Mouse (Mus musculus) embryonic facial prominence, embryonic 12.5 days (tissue): ENCODE data around the gene Traf2. TPM values are rescaled to one million over a fixed set of nuclear protein-coding genes. Genes with fewer than 3 reads are reported as not detected.

Experiments
- ATAC-seq: fragments of 200-750 bp; cut with Nextera tagmentation; 2 replicates; pipeline ENCODE4 v1.8.0; 2017; ENCODE audit not compliant: insufficient number of reproducible peaks, insufficient read depth, low FRiP score, low TSS enrichment
- H3K27ac ChIP-seq: fragments of 300-500 bp; sonication (generic); 2 replicates; pipeline ENCODE4 v1.5.1; 2016; ENCODE audit warnings: mild to moderate bottlenecking
- H3K27me3 ChIP-seq: fragments of 300-500 bp; sonication (generic); 2 replicates; pipeline ENCODE4 v1.6.1; 2016; ENCODE audit warnings: mild to moderate bottlenecking, moderate library complexity
- H3K36me3 ChIP-seq: fragments of 300-500 bp; sonication (generic); 2 replicates; pipeline ENCODE4 v1.6.1; 2016; ENCODE audit warnings: mild to moderate bottlenecking
- H3K4me1 ChIP-seq: fragments of 300-500 bp; sonication (generic); 2 replicates; pipeline ENCODE4 v1.6.1; 2016
- H3K4me2 ChIP-seq: fragments of 300-500 bp; sonication (generic); replicated peaks from 2 replicates; pipeline ENCODE4 v1.6.1; 2016; ENCODE audit warnings: mild to moderate bottlenecking, moderate library complexity
- H3K4me3 ChIP-seq: fragments of 300-500 bp; sonication (generic); 2 replicates; pipeline ENCODE4 v1.5.1; 2016; ENCODE audit warnings: mild to moderate bottlenecking
- H3K9ac ChIP-seq: fragments of 300-500 bp; sonication (generic); 2 replicates; pipeline ENCODE4 v1.6.1; 2016; ENCODE audit warnings: mild to moderate bottlenecking, moderate library complexity
- H3K9me3 ChIP-seq: fragments of 300-500 bp; sonication (generic); 2 replicates; pipeline ENCODE4 v1.6.1; 2016; ENCODE audit warnings: mild to moderate bottlenecking, moderate library complexity
- WGBS: fragments of 180-500 bp; shearing (Covaris S2); methylation state at CpG from one replicate; pipeline ENCODE4 v1.1.7; 2016; 5-methylcytosine and 5-hydroxymethylcytosine counted together
- polyA plus RNA-seq: library from polyadenylated mRNA; unstranded; fragments of >200 nt; fragmentation: Nextera tagmentation; extraction: Ambion mirVana; gene quantifications from 2 replicates; pipeline ENCODE4 v1.2.1, GENCODE M21; 2016

The Traf2 gene
- polyA plus RNA-seq, 1 experiment from 2014 or later = 37.8 TPM

DNA sequence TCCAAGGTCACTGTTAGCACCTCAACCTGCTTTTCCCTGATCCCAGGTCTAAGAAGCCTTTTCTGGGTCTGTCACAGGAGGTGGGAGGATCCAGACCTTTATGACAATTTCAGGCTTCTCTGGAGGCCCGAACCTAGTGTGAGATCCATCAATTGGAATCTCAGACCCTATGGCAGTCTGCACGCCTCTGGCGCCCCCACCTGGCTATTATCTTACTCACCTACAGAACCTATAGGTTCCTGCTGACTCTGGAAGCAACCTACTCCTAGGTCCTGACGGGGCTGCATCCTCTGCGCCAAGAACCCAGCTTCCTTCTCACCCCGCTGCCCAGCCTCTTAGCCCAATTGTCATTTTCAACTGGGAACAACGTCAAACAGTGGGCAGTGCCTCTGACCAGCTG, 63.8 kb downstream of the Traf2 start:
- no peaks in the 10 kb centered on the region for H3K4me1 ChIP-seq
- 0 out of 2 replicates have a peak, but pooled peaks cover 4% of the 10 kb centered on the region for H3K27me3 ChIP-seq
- H3K4me2 ChIP-seq = no peak overlapping the region
- H3K9me3 ChIP-seq = no peaks in the 10 kb centered on the region
- H3K9ac ChIP-seq = no peak overlapping the region
- H3K36me3 ChIP-seq = no peaks in the 10 kb centered on the region
- H3K27ac ChIP-seq = no peak overlapping the region
- no peak for ATAC-seq
- WGBS = 29% methylated on average over 7 of the region's 7 CpGs
- H3K4me3 ChIP-seq = no peak overlapping the region

DNA sequence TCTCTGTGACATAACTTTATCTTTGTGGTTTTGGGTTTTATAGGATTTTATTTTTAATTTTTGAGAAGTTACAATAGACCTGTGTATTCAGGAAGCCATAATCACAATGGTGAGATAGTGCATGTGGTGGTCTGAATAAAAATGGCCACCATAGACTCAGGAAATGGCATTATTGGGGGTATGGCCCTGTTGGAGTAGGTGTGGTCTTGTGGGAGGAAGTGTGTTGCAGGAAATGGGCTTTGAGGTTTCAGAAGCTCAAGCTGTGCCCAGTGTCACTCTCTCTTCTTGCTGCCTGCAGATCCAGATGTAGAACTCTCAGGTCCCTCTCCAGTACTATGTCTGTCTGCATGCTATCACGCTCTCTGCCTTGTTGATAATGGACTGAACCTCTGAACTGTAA, 66.2 kb downstream of the Traf2 start:
- Histone ChIP-seq H3K9me3 (no peaks in the 10 kb centered on the region), H3K4me3 (no peak overlapping the region), H3K27me3 (no peaks in the 10 kb centered on the region), H3K4me1 (no peaks in the 10 kb centered on the region), H3K36me3 (no peaks in the 10 kb centered on the region), H3K4me2 (no peak overlapping the region), H3K9ac (no peak overlapping the region), H3K27ac (no peak overlapping the region)
- no peak for ATAC-seq
- WGBS = 85% methylated on average over 1 of the region's 1 CpGs

DNA sequence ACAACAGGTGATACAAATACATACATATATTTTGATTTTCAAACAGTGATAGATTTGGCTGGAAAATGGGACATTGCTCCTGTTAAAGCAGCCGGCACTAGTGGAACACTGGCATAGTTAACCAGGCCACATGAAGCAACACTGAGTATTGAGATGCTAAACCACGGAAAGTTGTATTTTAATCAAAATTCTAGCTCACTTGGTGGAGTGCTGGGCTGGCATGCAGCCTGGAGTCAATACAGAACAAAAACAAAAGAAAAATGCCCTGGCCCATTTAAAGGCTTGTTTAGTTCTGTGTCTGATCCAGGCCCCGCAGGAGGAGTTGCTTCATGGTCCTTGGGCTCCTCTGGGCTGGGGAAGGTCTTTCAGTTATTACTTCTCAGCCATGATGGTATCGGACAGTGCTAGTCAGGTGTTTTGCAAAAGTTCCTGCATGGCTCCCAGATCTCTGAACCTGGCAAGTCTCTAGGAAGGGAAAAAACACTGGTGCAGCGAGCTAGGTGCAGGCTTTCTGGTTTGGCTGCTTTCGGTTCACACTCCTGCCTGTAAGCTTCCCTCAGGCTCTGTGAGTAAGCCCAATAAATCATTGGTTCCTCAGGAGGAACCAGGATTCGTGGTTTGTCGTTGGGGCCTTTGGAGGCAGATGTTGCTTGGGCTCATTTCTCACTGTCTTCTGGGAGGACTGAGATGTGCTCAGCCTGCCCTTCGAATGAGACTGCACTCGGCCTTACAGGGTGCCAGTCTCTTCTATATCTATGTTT, 67.0 kb downstream of the Traf2 start:
- H3K36me3 ChIP-seq = no peaks in the 10 kb centered on the region
- no peak overlapping the region for H3K9ac ChIP-seq
- H3K4me3 ChIP-seq = no peak overlapping the region
- WGBS = 76% methylated on average over 10 of the region's 10 CpGs
- no peak overlapping the region for H3K4me2 ChIP-seq
- no peak overlapping the region for H3K27ac ChIP-seq
- no peak for ATAC-seq
- no peaks in the 10 kb centered on the region for H3K27me3 ChIP-seq
- no peaks in the 10 kb centered on the region for H3K9me3 ChIP-seq
- H3K4me1 ChIP-seq = no peaks in the 10 kb centered on the region

DNA sequence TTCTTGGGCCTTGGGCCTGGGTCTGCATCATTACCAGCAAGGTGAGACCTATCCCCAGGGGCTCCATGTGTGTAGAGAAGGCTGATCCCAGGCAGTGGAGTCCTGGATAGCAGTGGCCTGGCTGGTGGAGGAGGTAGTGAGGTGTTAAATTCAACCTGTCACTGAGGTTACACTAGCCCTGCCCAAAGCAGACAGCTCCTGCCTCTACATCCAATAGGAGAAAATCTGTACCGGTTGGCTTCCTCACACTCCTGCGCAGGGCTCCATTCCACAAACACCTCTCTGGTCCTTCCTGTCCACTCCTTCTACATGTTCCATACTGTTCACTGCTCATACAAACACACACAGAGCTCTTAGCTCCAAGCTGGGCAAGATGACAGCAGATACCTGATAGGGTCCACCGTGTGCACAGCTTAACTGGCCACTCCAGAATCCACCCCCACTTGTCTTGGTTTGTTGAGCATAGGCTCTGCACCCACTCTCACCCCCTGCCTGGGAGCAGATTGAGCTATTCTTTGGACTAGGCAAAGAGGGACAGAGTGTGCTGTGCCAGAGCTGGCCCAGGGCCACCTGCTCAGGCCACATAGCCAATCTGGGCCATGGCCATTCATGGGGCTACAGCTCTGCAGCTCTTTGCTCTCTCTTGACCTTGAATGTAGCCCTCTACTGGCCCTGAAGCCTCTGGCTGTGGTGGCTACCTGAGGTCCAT, 68.6 kb downstream of the Traf2 start:
- H3K9ac ChIP-seq = no peak overlapping the region
- no peak overlapping the region for H3K4me2 ChIP-seq
- 86% methylated on average over 3 of the region's 3 CpGs for WGBS
- no peaks in the 10 kb centered on the region for H3K27me3 ChIP-seq
- no peak overlapping the region for H3K4me3 ChIP-seq
- H3K4me1 ChIP-seq = no peaks in the 10 kb centered on the region
- no peaks in the 10 kb centered on the region for H3K36me3 ChIP-seq
- no peak overlapping the region for H3K27ac ChIP-seq
- no peaks in the 10 kb centered on the region for H3K9me3 ChIP-seq
- no peak for ATAC-seq

DNA sequence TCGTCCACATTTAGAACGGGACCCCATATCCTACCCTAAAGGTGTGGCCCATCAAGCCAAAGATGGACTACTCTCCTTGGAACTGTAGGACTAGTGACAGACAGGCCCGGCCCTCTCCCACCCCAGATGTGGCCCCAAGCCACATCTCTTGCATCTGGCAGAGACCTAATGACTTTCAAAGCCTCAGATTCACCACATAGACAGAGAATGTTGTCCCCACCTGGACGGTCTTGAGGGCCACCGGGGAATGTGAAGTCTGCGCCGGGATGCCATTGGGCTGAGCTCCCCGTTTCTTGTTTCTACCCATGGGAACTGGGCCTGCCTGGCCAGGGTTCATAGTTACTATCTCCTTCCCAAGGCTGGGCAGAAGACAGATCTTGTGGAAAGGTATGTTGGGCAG, 69.2 kb downstream of the Traf2 start:
- no peak overlapping the region for H3K9ac ChIP-seq
- 91% methylated on average over 8 of the region's 8 CpGs for WGBS
- no peaks in the 10 kb centered on the region for H3K36me3 ChIP-seq
- no peaks in the 10 kb centered on the region for H3K4me1 ChIP-seq
- no peak overlapping the region for H3K27ac ChIP-seq
- H3K4me3 ChIP-seq = no peak overlapping the region
- no peak overlapping the region for H3K4me2 ChIP-seq
- H3K9me3 ChIP-seq = no peaks in the 10 kb centered on the region
- H3K27me3 ChIP-seq = no peaks in the 10 kb centered on the region
- ATAC-seq = no peak

DNA sequence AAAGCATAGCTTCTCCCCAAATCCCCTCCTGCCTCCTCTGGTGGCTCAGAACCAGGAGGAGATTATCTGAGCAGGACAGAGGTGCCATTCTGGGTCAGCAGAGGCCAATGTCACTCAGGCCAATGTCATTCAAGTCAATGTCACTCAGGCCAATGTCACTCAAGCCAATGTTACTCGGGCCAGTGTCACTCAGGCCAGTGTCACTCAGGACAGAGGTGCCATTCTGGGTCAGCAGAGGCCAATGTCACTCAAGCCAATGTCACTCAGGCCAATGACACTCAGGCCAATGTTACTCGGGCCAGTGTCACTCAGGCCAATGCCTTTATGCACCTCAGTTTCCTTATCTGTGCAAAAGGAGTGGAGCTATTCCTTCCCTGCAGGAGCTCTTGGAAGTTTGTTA, 74.2 kb downstream of the Traf2 start:
- H3K4me3 ChIP-seq = no peak overlapping the region

DNA sequence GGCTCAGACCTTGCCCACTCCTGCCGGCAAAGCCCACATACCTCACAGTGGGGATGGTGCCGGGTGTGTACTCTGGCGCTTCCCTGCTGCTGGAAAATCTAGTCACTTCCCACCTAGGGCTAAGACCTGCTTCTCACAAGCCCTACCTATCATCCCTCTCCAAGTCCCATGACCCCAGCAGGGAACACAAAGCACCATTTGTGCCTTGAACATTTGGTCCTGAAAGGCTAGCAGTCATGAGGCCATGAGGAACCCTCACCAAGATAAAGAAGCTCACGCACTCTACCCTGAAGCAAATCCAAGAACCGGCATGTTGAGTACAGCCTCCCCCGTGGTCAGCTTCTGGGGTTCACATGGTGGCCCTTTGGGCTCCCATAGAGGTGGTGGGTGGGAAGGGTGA, 76.8 kb downstream of the Traf2 start, which contains the start of gene Ptgds:
Ptgds (minus strand) TSS at position 78 of the 400 bp plus-strand sequence.
- Histone ChIP-seq H3K4me2 (no peak within 1 kb of the TSS), H3K27ac (no peak within 1 kb of the TSS), H3K4me3 (no peak within 1 kb of the TSS), H3K4me1 (0 out of 2 replicates have a peak, but pooled peaks cover 6% of the 10 kb centered on the region), H3K9ac (no peak within 1 kb of the TSS), H3K27me3 (no peaks in the 10 kb centered on the region), H3K9me3 (no peaks in the 10 kb centered on the region), H3K36me3 (no peaks in the 10 kb centered on the region)
- WGBS = 49% methylated on average over 6 of the region's 6 CpGs
- no peak for ATAC-seq

More for the DNA sequence above, 74.2 kb downstream of the Traf2 start:
- no peaks in the 10 kb centered on the region for H3K27me3 ChIP-seq
- WGBS = 67% methylated on average over 2 of the region's 2 CpGs
- no peaks in the 10 kb centered on the region for H3K36me3 ChIP-seq
- H3K4me2 ChIP-seq = no peak overlapping the region
- no peak overlapping the region for H3K9ac ChIP-seq
- H3K4me1 ChIP-seq = 0 out of 2 replicates have a peak, but pooled peaks cover 4% of the 10 kb centered on the region
- no peak for ATAC-seq
- no peak overlapping the region for H3K27ac ChIP-seq
- no peaks in the 10 kb centered on the region for H3K9me3 ChIP-seq

DNA sequence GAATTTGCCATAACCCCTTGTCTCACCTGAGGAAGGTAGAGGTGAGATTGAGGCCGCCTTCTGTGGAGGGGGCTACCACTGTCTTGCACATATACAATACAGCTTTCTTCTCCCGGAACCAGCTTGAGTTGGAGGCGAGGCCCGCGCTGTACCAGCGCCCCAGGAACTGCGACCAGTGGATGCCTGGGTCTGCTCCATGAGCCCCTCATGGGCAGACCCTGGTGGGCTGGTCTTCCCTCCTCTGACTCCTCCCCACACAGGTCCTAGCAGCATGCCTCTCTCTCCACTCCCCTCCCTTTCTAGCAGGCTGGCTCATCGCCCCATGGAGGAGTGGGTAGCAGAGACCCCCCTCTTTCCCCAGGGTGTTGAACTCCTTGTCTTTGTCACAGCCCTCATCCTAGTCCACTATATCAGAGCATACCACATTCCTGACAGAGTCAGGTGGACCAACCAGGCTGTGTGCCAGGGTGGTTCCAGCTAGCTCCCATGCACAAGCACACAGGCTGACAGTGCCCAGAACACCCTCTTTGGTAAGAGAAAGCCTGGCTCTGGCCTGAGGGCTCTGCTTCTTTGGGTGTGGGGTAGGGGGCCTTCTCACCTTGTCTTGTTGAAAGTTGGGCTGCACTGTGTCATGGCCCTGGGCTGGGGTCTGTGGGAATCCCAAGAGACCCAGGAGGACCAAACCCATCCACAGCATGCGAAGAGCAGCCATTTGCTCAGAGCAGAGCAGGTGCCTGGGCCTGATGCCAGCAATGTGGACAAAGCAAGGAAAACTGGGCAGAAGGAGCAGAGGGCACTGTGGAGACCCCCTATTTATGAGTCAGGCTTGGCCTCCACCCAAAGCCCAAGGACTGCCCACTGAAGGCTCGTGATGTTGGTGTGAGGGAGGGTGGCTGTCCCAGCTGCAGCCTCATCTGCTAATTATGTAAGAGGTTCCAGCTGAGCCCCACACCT, 77.5 kb downstream of the Traf2 start:
- 73% methylated on average over 10 of the region's 10 CpGs for WGBS
- no peak overlapping the region for H3K9ac ChIP-seq

More for the DNA sequence above, 77.5 kb downstream of the Traf2 start:
- no peak overlapping the region for H3K4me3 ChIP-seq
- H3K27me3 ChIP-seq = no peaks in the 10 kb centered on the region
- 0 out of 2 replicates have a peak, but pooled peaks cover 6% of the 10 kb centered on the region for H3K4me1 ChIP-seq
- H3K4me2 ChIP-seq = no peak overlapping the region
- H3K36me3 ChIP-seq = no peaks in the 10 kb centered on the region
- no peaks in the 10 kb centered on the region for H3K9me3 ChIP-seq
- ATAC-seq = peak; percentile 25; the same call in 1 of the 2 replicates
- no peak overlapping the region for H3K27ac ChIP-seq

Other genes starting within 250 kb of the Traf2 start
- gene Grin1, start 227.8 kb downstream of the Traf2 start, polyA plus RNA-seq = 1.0 and 1.9 TPM in 2 replicates
- 66.5 and 75.8 TPM in 2 replicates for gene Man1b1, start 214.6 kb downstream of the Traf2 start, polyA plus RNA-seq
- gene Dpp7, start 190.6 kb downstream of the Traf2 start, polyA plus RNA-seq = 25.0 and 27.0 TPM in 2 replicates
- gene Uap1l1, start 181.3 kb downstream of the Traf2 start, polyA plus RNA-seq = 7.9 and 8.9 TPM in 2 replicates
- gene Sapcd2, start 174.6 kb downstream of the Traf2 start, polyA plus RNA-seq = 51.4 and 51.6 TPM in 2 replicates
- gene Entpd2, start 151.1 kb downstream of the Traf2 start, polyA plus RNA-seq = 0.41 and 0.42 TPM in 2 replicates
- gene Npdc1, start 147.6 kb downstream of the Traf2 start, polyA plus RNA-seq = 47.7 and 60.0 TPM in 2 replicates
- gene Fut7, start 123.7 kb downstream of the Traf2 start, polyA plus RNA-seq = not detected in 2 replicates
- gene Abca2, start 118.2 kb downstream of the Traf2 start, polyA plus RNA-seq = 4.8 and 5.2 TPM in 2 replicates
- 1.4 and 1.8 TPM in 2 replicates for gene Clic3, start 90.1 kb downstream of the Traf2 start, polyA plus RNA-seq
- 28.6 and 28.9 TPM in 2 replicates for gene Paxx, start 85.8 kb downstream of the Traf2 start, polyA plus RNA-seq
- gene Ptgds, start 76.9 kb downstream of the Traf2 start, polyA plus RNA-seq = 0.70 and 0.96 TPM in 2 replicates
- gene Lcn12, start 53.0 kb downstream of the Traf2 start, polyA plus RNA-seq = not detected in 2 replicates
- gene Fbxw5, start 46.2 kb downstream of the Traf2 start, polyA plus RNA-seq = 81.8 and 82.8 TPM in 2 replicates
- 6.3 and 6.4 TPM in 2 replicates for gene C8g, start 45.2 kb downstream of the Traf2 start, polyA plus RNA-seq
- gene Edf1, start 10.9 kb upstream of the Traf2 start, polyA plus RNA-seq = 310 and 331 TPM in 2 replicates
- gene Mamdc4, start 27.9 kb upstream of the Traf2 start, polyA plus RNA-seq = 4.2 and 10.1 TPM in 2 replicates
- gene Phpt1, start 28.3 kb upstream of the Traf2 start, polyA plus RNA-seq = 156 and 177 TPM in 2 replicates
- 0.20 and 0.24 TPM in 2 replicates for gene Ajm1, start 34.8 kb upstream of the Traf2 start, polyA plus RNA-seq
- 79.0 and 84.9 TPM in 2 replicates for gene Rabl6, start 61.6 kb upstream of the Traf2 start, polyA plus RNA-seq
- gene Ccdc183, start 70.7 kb upstream of the Traf2 start, polyA plus RNA-seq = 0.19 TPM in 2 replicates
- gene Tmem141, start 75.1 kb upstream of the Traf2 start, polyA plus RNA-seq = 21.1 and 24.6 TPM in 2 replicates
- gene Fcna, start 81.1 kb upstream of the Traf2 start, polyA plus RNA-seq = 0.65 and 0.69 TPM in 2 replicates
- gene Lcn8, start 106.2 kb upstream of the Traf2 start, polyA plus RNA-seq = 0.36 and 0.62 TPM in 2 replicates
- gene Lcn5, start 111.0 kb upstream of the Traf2 start, polyA plus RNA-seq = not detected in 2 replicates
- gene Lcn6, start 129.8 kb upstream of the Traf2 start, polyA plus RNA-seq = not detected in 2 replicates
- not detected in 2 replicates for gene Lcn10, start 135.8 kb upstream of the Traf2 start, polyA plus RNA-seq
- gene Obp2a, start 153.1 kb upstream of the Traf2 start, polyA plus RNA-seq = not detected in 2 replicates
- gene Bmyc, start 159.8 kb upstream of the Traf2 start, polyA plus RNA-seq = 100 and 106 TPM in 2 replicates
- not detected in 2 replicates for gene Obp2b, start 190.1 kb upstream of the Traf2 start, polyA plus RNA-seq
- gene Lcn3, start 218.6 kb upstream of the Traf2 start, polyA plus RNA-seq = not detected in 2 replicates
- gene Lcn11, start 230.1 kb upstream of the Traf2 start, polyA plus RNA-seq = not detected in 2 replicates
- gene Gm13539, start 235.3 kb upstream of the Traf2 start, polyA plus RNA-seq = not detected in 2 replicates